Mouse (Mus musculus): ENCODE results near the gene Tacc3.

GRCm38 (mm10) chr5:33656739-33657138, 1.2 kb upstream of the Tacc3 start:
- TF ChIP-seq GATA1 (IDR thresholded peaks at IDR 0.05; ENCODE audit: borderline replicate concordance, low read length): no peak
- TF ChIP-seq FLI1 (IDR thresholded peaks at IDR 0.05; ENCODE audit: low read length): no peak

Data from megakaryocyte, embryonic 14.5 days (primary cell).